Mouse (Mus musculus) embryonic facial prominence, embryonic 13.5 days (tissue): ENCODE measurements around the gene Rnaseh2a. TPM values are rescaled to one million over a fixed set of nuclear protein-coding genes. Genes with fewer than 3 reads are reported as not detected.

Source experiments
- ATAC-seq: fragments of 200-750 bp; cut with Nextera tagmentation; 2 replicates; pipeline ENCODE4 v1.8.0; 2017; ENCODE audit warnings: low read depth; ENCODE audit not compliant: insufficient number of reproducible peaks, insufficient read depth, low FRiP score, low TSS enrichment
- H3K27ac ChIP-seq: fragments of 300-500 bp; sonication (generic); 2 replicates; pipeline ENCODE4 v1.5.1; 2015; ENCODE audit warnings: moderate library complexity, mild to moderate bottlenecking, inconsistent platforms
- H3K27me3 ChIP-seq: fragments of 300-500 bp; sonication (generic); 2 replicates; pipeline ENCODE4 v1.6.1; 2015; ENCODE audit warnings: mild to moderate bottlenecking, inconsistent platforms
- H3K36me3 ChIP-seq: fragments of 300-500 bp; sonication (generic); 2 replicates; pipeline ENCODE4 v1.6.1; 2015; ENCODE audit warnings: mild to moderate bottlenecking, inconsistent platforms
- H3K4me1 ChIP-seq: fragments of 300-500 bp; sonication (generic); 2 replicates; pipeline ENCODE4 v1.6.1; 2015; ENCODE audit warnings: inconsistent platforms
- H3K4me2 ChIP-seq: fragments of 300-500 bp; sonication (generic); 2 replicates; pipeline ENCODE4 v1.6.1; 2015; ENCODE audit warnings: moderate library complexity, mild to moderate bottlenecking, inconsistent platforms
- H3K4me3 ChIP-seq: fragments of 300-500 bp; sonication (generic); 2 replicates; pipeline ENCODE4 v1.5.1; 2015; ENCODE audit warnings: mild to moderate bottlenecking, inconsistent platforms
- H3K9ac ChIP-seq: fragments of 300-500 bp; sonication (generic); 2 replicates; pipeline ENCODE4 v1.6.1; 2015; ENCODE audit warnings: mild to moderate bottlenecking, inconsistent platforms
- H3K9me3 ChIP-seq: fragments of 300-500 bp; sonication (generic); 2 replicates; pipeline ENCODE4 v1.6.1; 2016; ENCODE audit warnings: inconsistent platforms
- WGBS: fragments of 180-500 bp; shearing (Covaris S2); methylation state at CpG from one replicate; pipeline ENCODE4 v1.1.7; 2015; ENCODE audit warnings: mixed read lengths; 5-methylcytosine and 5-hydroxymethylcytosine counted together
- polyA plus RNA-seq: library from polyadenylated mRNA; unstranded; fragments of >200 nt; fragmentation: Nextera tagmentation; extraction: Ambion mirVana; gene quantifications from 2 replicates; pipeline ENCODE4 v1.2.1, GENCODE M21; 2015

Rnaseh2a gene
- polyA plus RNA-seq, 1 experiment from 2014 or later: 94.5 TPM

- WGBS: 63% methylated on average over 3 of the region's 3 CpGs
- H3K4me3 ChIP-seq: no peak overlapping the region
- ATAC-seq: no peak
- H3K4me2 ChIP-seq: no peak overlapping the region
- H3K36me3 ChIP-seq: no peaks in the 10 kb centered on the region
- peaks cover 47% of the 10 kb centered on the region for H3K27me3 ChIP-seq
- H3K9me3 ChIP-seq: no peaks in the 10 kb centered on the region
- H3K4me1 ChIP-seq: peaks cover 75% of the 10 kb centered on the region
- peak overlapping the region; percentile 68 for H3K27ac ChIP-seq
- H3K9ac ChIP-seq: no peak overlapping the region
Measured at GRCm38 (mm10) chr8:84982499-84983011, 13.0 kb upstream of the Rnaseh2a start.

- Histone ChIP-seq H3K4me3 (no peak overlapping the region), H3K4me2 (no peak overlapping the region), H3K9ac (no peak overlapping the region), H3K4me1 (peaks cover 82% of the 10 kb centered on the region), H3K36me3 (no peaks in the 10 kb centered on the region), H3K27ac (peak overlapping the region; percentile 68), H3K27me3 (peaks cover 54% of the 10 kb centered on the region), H3K9me3 (no peaks in the 10 kb centered on the region)
- WGBS: 71% methylated on average over 15 of the region's 15 CpGs
- ATAC-seq: no peak
Measured at GRCm38 (mm10) chr8:84981644-84982498, 12.3 kb upstream of the Rnaseh2a start.

GRCm38 (mm10) chr8:84980622-84981358 lies 11.2 kb upstream of the Rnaseh2a start:
- peak overlapping the region; percentile 30 for H3K27ac ChIP-seq

GRCm38 (mm10) chr8:84979599-84980421 lies 10.2 kb upstream of the Rnaseh2a start:
- no peaks in the 10 kb centered on the region for H3K9me3 ChIP-seq
- no peaks in the 10 kb centered on the region for H3K36me3 ChIP-seq
- peaks cover 84% of the 10 kb centered on the region for H3K4me1 ChIP-seq
- H3K27ac ChIP-seq: peak overlapping the region; percentile 60
- peaks cover 40% of the 10 kb centered on the region for H3K27me3 ChIP-seq
- H3K4me3 ChIP-seq: peak overlapping the region; percentile 60
- H3K4me2 ChIP-seq: peak overlapping the region; percentile 100
- peak overlapping the region; percentile 59 for H3K9ac ChIP-seq
- 1% methylated on average over 42 of the region's 42 CpGs for WGBS
- peak; percentile 27; the same call in 1 of the 2 replicates for ATAC-seq

More at GRCm38 (mm10) chr8:84980622-84981358, 11.2 kb upstream of the Rnaseh2a start:
- Histone ChIP-seq H3K4me2 (peak overlapping the region; percentile 100), H3K36me3 (no peaks in the 10 kb centered on the region), H3K4me3 (no peak overlapping the region; the same call in 1 of the 2 replicates), H3K27me3 (peaks cover 49% of the 10 kb centered on the region), H3K9me3 (no peaks in the 10 kb centered on the region), H3K4me1 (peaks cover 84% of the 10 kb centered on the region), H3K9ac (peak overlapping the region; percentile 28)
- ATAC-seq: no peak
- 28% methylated on average over 11 of the region's 11 CpGs for WGBS

GRCm38 (mm10) chr8:84978248-84978940 lies 8.8 kb upstream of the Rnaseh2a start, which contains the start of gene Junb:
Gene Junb, minus strand, starts transcription at chr8:84978718.
- no peaks in the 10 kb centered on the region for H3K9me3 ChIP-seq
- ATAC-seq: peak; percentile 13; the same call in 1 of the 2 replicates
- peaks cover 82% of the 10 kb centered on the region for H3K4me1 ChIP-seq
- H3K9ac ChIP-seq: peak within 1 kb of the TSS; percentile 77
- H3K4me2 ChIP-seq: peak within 1 kb of the TSS; percentile 100
- peaks cover 10% of the 10 kb centered on the region for H3K36me3 ChIP-seq
- peaks cover 32% of the 10 kb centered on the region for H3K27me3 ChIP-seq
- under 1% methylated on average over 63 of the region's 63 CpGs for WGBS
- peak within 1 kb of the TSS; percentile 74 for H3K27ac ChIP-seq
- peak within 1 kb of the TSS; percentile 60 for H3K4me3 ChIP-seq

- under 1% methylated on average over 70 of the region's 70 CpGs for WGBS
- no peaks in the 10 kb centered on the region for H3K9me3 ChIP-seq
- H3K4me2 ChIP-seq: peak overlapping the region; percentile 100
- H3K9ac ChIP-seq: peak overlapping the region; percentile 77
- H3K36me3 ChIP-seq: peaks cover 18% of the 10 kb centered on the region
- H3K27ac ChIP-seq: peak overlapping the region; percentile 74; the same call in 1 of the 2 replicates
- H3K27me3 ChIP-seq: peaks cover 32% of the 10 kb centered on the region
- peaks cover 81% of the 10 kb centered on the region for H3K4me1 ChIP-seq
- peak overlapping the region; percentile 60 for H3K4me3 ChIP-seq
- ATAC-seq: no peak
Measured at GRCm38 (mm10) chr8:84977435-84978247, 8.1 kb upstream of the Rnaseh2a start.

- peak overlapping the region; percentile 60 for H3K4me3 ChIP-seq
- H3K4me1 ChIP-seq: peaks cover 74% of the 10 kb centered on the region
Measured at GRCm38 (mm10) chr8:84976763-84977434, 7.3 kb upstream of the Rnaseh2a start.

GRCm38 (mm10) chr8:84976031-84976762 lies 6.6 kb upstream of the Rnaseh2a start:
- H3K4me2 ChIP-seq: peak overlapping the region; percentile 100
- peaks cover 71% of the 10 kb centered on the region for H3K4me1 ChIP-seq
- H3K9me3 ChIP-seq: no peaks in the 10 kb centered on the region
- H3K27me3 ChIP-seq: peaks cover 32% of the 10 kb centered on the region
- ATAC-seq: peak; percentile 80
- peak overlapping the region; percentile 77 for H3K9ac ChIP-seq
- peak overlapping the region; percentile 60 for H3K4me3 ChIP-seq
- H3K36me3 ChIP-seq: peaks cover 32% of the 10 kb centered on the region
- peak overlapping the region; percentile 78 for H3K27ac ChIP-seq
- under 1% methylated on average over 51 of the region's 61 CpGs for WGBS

More at GRCm38 (mm10) chr8:84976763-84977434, 7.3 kb upstream of the Rnaseh2a start:
- H3K9me3 ChIP-seq: no peaks in the 10 kb centered on the region
- ATAC-seq: no peak
- 3% methylated on average over 25 of the region's 25 CpGs for WGBS
- H3K27ac ChIP-seq: peak overlapping the region; percentile 51; the same call in 1 of the 2 replicates
- H3K36me3 ChIP-seq: peaks cover 25% of the 10 kb centered on the region
- peaks cover 32% of the 10 kb centered on the region for H3K27me3 ChIP-seq
- peak overlapping the region; percentile 77 for H3K9ac ChIP-seq
- H3K4me2 ChIP-seq: peak overlapping the region; percentile 100

GRCm38 (mm10) chr8:84975434-84975833 lies 5.9 kb upstream of the Rnaseh2a start:
- 0 out of 2 replicates have a peak overlapping the region, but pooled peaks have one; percentile 77 for H3K9ac ChIP-seq
- H3K4me1 ChIP-seq: peaks cover 71% of the 10 kb centered on the region
- no peaks in the 10 kb centered on the region for H3K9me3 ChIP-seq
- peak overlapping the region; percentile 100 for H3K4me2 ChIP-seq
- 33% methylated on average over 7 of the region's 7 CpGs for WGBS
- no peak for ATAC-seq
- peak overlapping the region; percentile 60; the same call in 1 of the 2 replicates for H3K4me3 ChIP-seq
- H3K27me3 ChIP-seq: peaks cover 32% of the 10 kb centered on the region
- peak overlapping the region; percentile 78; the same call in 1 of the 2 replicates for H3K27ac ChIP-seq
- H3K36me3 ChIP-seq: peaks cover 38% of the 10 kb centered on the region
